Mouse (Mus musculus) ES-Bruce4 (cell line): ENCODE data around the gene Abcc4.

Experiments
- CTCF ChIP-seq: IDR thresholded peaks from one replicate; pipeline ENCODE4 v1.8.1; 2011; ENCODE audit warnings: low read depth, low read length
- EP300 ChIP-seq: IDR thresholded peaks from 2 replicates; pipeline ENCODE4 v1.6.1; 2011; ENCODE audit warnings: low read depth, low read length; ENCODE audit not compliant: insufficient read depth
- POLR2A ChIP-seq: IDR thresholded peaks from one replicate; pipeline ENCODE4 v1.8.1; 2011; ENCODE audit warnings: low read length; ENCODE audit not compliant: insufficient read depth

- no peak for TF ChIP-seq POLR2A
- no peak for TF ChIP-seq CTCF
- TF ChIP-seq EP300, result no peak
Measured at GRCm38 (mm10) chr14:118657206-118657605, 48.8 kb downstream of the Abcc4 start.
